Comparison of ENCODE assay signal across 8 mouse cellular contexts in genomic region chr17:45506700-45507189, GRCm38 (mm10). TPM values are rescaled to one million over a fixed set of nuclear protein-coding genes. Genes with fewer than 3 reads are reported as not detected.
DNase-seq lines count a peak whose midpoint lies in the region; ATAC-seq and TF ChIP-seq lines count a peak whose summit lies in the region.

Gene Aars2 (plus strand): TSS chr17:45506841.

- H3K4me2 ChIP-seq in lung, postnatal 0 days (replicated peaks; ENCODE audit: low read depth, low read length), result peak within 1 kb of the TSS; percentile 49

- peak; percentile 90 for TF ChIP-seq CTCF in lung, postnatal 0 days (IDR thresholded peaks at IDR 0.05)

- under 1% methylated on average over 42 of the region's 42 CpGs for WGBS in hindbrain, embryonic 10.5 days
- WGBS in lung, postnatal 0 days, result 0% methylated on average over 42 of the region's 42 CpGs

- TF ChIP-seq EP300 in lung, postnatal 0 days (IDR thresholded peaks at IDR 0.05), result no peak; the same call in 1 of the 2 replicates

- H3K9me3 ChIP-seq in hindbrain, embryonic 10.5 days, result no peaks in the 10 kb centered on the region
- no peaks in the 10 kb centered on the region for H3K9me3 ChIP-seq in lung, postnatal 0 days (ENCODE audit: low read length)

- H3K4me1 ChIP-seq in hindbrain, embryonic 10.5 days (replicated peaks), result peaks cover 17% of the 10 kb centered on the region
- no peaks in the 10 kb centered on the region; the same call in 1 of the 2 replicates for H3K4me1 ChIP-seq in lung, postnatal 0 days (ENCODE audit: insufficient read depth, low read depth, low read length)

- peak; percentile 95 for ATAC-seq in lung, postnatal 0 days

- H3K27ac ChIP-seq in hindbrain, embryonic 10.5 days, result peak within 1 kb of the TSS; percentile 94
- H3K27ac ChIP-seq in lung, postnatal 0 days (ENCODE audit: low read length), result peak within 1 kb of the TSS; percentile 76

- H3K27me3 ChIP-seq in hindbrain, embryonic 10.5 days (ENCODE audit: insufficient read depth, poor library complexity, severe bottlenecking), result no peaks in the 10 kb centered on the region
- no peaks in the 10 kb centered on the region for H3K27me3 ChIP-seq in lung, postnatal 0 days (replicated peaks; ENCODE audit: insufficient read depth, low read length)

- H3K4me3 ChIP-seq in hindbrain, embryonic 10.5 days, result peak within 1 kb of the TSS; percentile 69
- H3K4me3 ChIP-seq in lung, postnatal 0 days (ENCODE audit: low read depth, low read length), result peak within 1 kb of the TSS; percentile 80

- peaks cover 31% of the 10 kb centered on the region for H3K36me3 ChIP-seq in hindbrain, embryonic 10.5 days
- no peaks in the 10 kb centered on the region for H3K36me3 ChIP-seq in lung, postnatal 0 days (ENCODE audit: insufficient read depth, low read length)

- peak within 1 kb of the TSS; percentile 53; the same call in 1 of the 2 replicates for H3K9ac ChIP-seq in lung, postnatal 0 days (replicated peaks; ENCODE audit: low read depth)

- peak; percentile 74 for DNase-seq in MEL-GATA-1-ER (ENCODE audit: extremely low read depth, low read depth)
- DNase-seq in cerebellum, adult 8-10 months, result peak; percentile 95
- peak; percentile 92 for DNase-seq in forelimb bud, embryonic 11.5 days (ENCODE audit: low read depth, low spot score)
- DNase-seq in hindbrain, embryonic 10.5 days (ENCODE audit: low spot score), result peak; percentile 95
- DNase-seq in layer of hippocampus, adult 9-11 months, result peak; percentile 91
- DNase-seq in lung, postnatal 0 days (ENCODE audit: low spot score), result peak; percentile 91
- peak; percentile 91 for DNase-seq in ovary, postnatal 14 days (ENCODE audit: low spot score)
- peak; percentile 97 for DNase-seq in thymus, postnatal 14 days

RNA-seq across cellular contexts. Expression of gene Aars2, which starts in this region (rescaled TPM):
- polyA plus RNA-seq in hindbrain, embryonic 10.5 days (2016; fragmentation: Nextera tagmentation; extraction: Ambion mirVana), result 27.7 and 35.0 TPM in 2 replicates
- 5.9 and 6.0 TPM in 2 replicates for polyA plus RNA-seq in lung, postnatal 0 days (2015; fragmentation: Nextera tagmentation; extraction: Ambion mirVana)

Comparison
In these comparisons a context has a peak if more than half of its experiments do, and no peak if none do; other contexts are left out.
1. Peak in every context shown above with its lines: DNase-seq, ATAC-seq, H3K4me3 ChIP-seq and H3K27ac ChIP-seq.